Mouse (Mus musculus): ENCODE measurements at regions not wholly inside any gene's neighbourhood (a gene's known extent, or its start where the extent isn't known, plus 50 kb on each side); places are given as distances from the start of the nearest gene placed in this dataset.

DNA sequence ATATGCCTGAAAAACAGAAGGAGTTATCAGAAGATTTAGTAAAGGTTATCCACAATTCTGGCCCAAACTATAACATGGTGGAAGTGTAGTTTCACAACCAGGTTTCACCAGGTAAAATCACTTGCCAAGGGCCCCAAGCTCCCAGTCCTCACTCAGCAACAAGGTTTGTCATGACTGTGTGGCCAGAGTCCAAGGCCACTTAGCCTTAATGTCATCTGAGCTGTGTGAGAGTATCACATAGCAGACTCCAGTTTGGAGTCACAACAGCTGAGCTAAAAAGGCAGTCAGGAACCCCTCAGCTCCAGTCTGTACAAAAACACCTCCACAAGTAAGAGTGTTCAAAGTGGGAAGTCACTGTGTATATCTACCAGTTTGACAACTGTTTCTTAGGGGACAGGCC lies 156.5 kb upstream of the Cadps start:
- no peak for TF ChIP-seq CTCF (IDR thresholded peaks at IDR 0.05; ENCODE audit: borderline replicate concordance, extremely low read depth, insufficient read depth, insufficient read length)
- TF ChIP-seq POLR2A (IDR thresholded peaks at IDR 0.05; ENCODE audit: borderline replicate concordance, extremely low read depth, insufficient read depth, insufficient read length, poor library complexity, severe bottlenecking) = no peak

Measured in brain, embryonic 14.5 days (tissue).